Mouse (Mus musculus) midbrain, embryonic 14.5 days (tissue): Measurements from ENCODE around the gene Zdhhc18. TPM values are rescaled to one million over a fixed set of nuclear protein-coding genes. Genes with fewer than 3 reads are reported as not detected.
A peak's percentile ranks its signal among the peaks of the same experiment; 100 is the strongest.

Experiments
- ATAC-seq: fragments of 200-750 bp; cut with Nextera tagmentation; 2 replicates; pipeline ENCODE4 v1.8.0; 2017; ENCODE audit warnings: moderate number of reproducible peaks, moderate library complexity; ENCODE audit not compliant: low FRiP score, low TSS enrichment
- DNase-seq: peaks from one replicate; pipeline ENCODE4 v3.0.0-alpha.2; 2015
- H3K27ac ChIP-seq: fragments of 300-500 bp; sonication (generic); replicated peaks from 2 replicates; pipeline ENCODE4 v1.5.1; 2014; ENCODE audit warnings: mild to moderate bottlenecking, low read depth, low read length, moderate library complexity
- H3K27me3 ChIP-seq: fragments of 300-500 bp; sonication (generic); 2 replicates; pipeline ENCODE4 v1.6.1; 2014; ENCODE audit warnings: low read length, control low read depth, mixed read lengths; ENCODE audit not compliant: control insufficient read depth, insufficient read depth
- H3K36me3 ChIP-seq: fragments of 300-500 bp; sonication (generic); 2 replicates; pipeline ENCODE4 v1.6.1; 2014; ENCODE audit warnings: low read length, control low read depth; ENCODE audit not compliant: control insufficient read depth, insufficient read depth
- H3K4me1 ChIP-seq: fragments of 300-500 bp; sonication (generic); 2 replicates; pipeline ENCODE4 v1.6.1; 2014; ENCODE audit warnings: mild to moderate bottlenecking, antibody characterized with exemption, low read length, control low read depth; ENCODE audit not compliant: control insufficient read depth, insufficient read depth
- H3K4me2 ChIP-seq: fragments of 300-500 bp; sonication (generic); 2 replicates; pipeline ENCODE4 v1.6.1; 2014; ENCODE audit warnings: mild to moderate bottlenecking, low read length, moderate library complexity
- H3K4me3 ChIP-seq: fragments of 300-500 bp; sonication (generic); replicated peaks from 2 replicates; pipeline ENCODE4 v1.5.1; 2014; ENCODE audit warnings: low read depth, low read length
- H3K9ac ChIP-seq: fragments of 300-500 bp; sonication (generic); replicated peaks from 2 replicates; pipeline ENCODE4 v1.6.1; 2014; ENCODE audit warnings: mild to moderate bottlenecking, low read length, moderate library complexity
- H3K9me3 ChIP-seq: fragments of 300-500 bp; sonication (generic); 2 replicates; pipeline ENCODE4 v1.6.1; 2016; ENCODE audit warnings: low read length, control low read depth, mixed read lengths; ENCODE audit not compliant: control insufficient read depth
- WGBS: fragments of 180-500 bp; shearing (Covaris S2); extraction: QIAGEN DNeasy Blood & Tissue Kit; methylation state at CpG from one replicate; pipeline ENCODE4 v1.1.7; 2014; 5-methylcytosine and 5-hydroxymethylcytosine counted together
- polyA plus RNA-seq: library from polyadenylated mRNA; unstranded; fragments of >200 nt; fragmentation: Nextera tagmentation; extraction: Ambion mirVana; gene quantifications from 2 replicates; pipeline ENCODE4 v1.2.1, GENCODE M21; 2014

The Zdhhc18 gene
- polyA plus RNA-seq, 1 experiment from 2014 or later: 3.8 TPM

DNA sequence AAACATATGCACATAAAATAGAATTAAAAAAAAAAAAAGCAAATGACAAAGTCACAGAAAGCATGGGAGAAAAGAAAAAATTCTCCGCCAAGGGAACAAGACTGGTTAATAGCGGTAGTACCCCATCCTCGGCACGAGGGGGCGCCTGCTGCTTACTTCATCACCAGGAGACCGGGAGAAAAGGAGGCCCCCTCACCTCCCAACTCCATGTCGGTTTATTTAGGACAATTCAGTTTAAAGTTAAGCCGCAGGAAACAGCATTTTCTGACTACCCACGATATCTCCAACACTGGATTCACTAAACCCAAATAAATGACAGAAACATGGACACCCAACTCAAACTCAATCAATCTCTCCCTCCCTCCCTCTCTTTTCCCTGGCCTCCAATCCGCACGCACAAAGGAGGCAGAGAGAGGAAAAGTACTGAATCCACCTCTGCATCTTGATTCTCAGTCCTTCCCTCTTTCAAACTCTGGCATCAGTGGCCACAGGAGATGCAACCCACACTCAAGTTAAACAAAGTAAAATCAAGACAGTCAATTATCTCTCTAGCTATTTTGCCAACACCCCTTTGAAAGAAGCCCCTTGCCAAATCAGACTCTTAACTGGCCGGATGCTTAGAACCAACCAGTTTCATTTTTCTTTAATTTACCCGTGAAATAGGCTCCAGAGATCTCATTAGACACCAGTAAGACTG, 21.4 kb upstream of the Zdhhc18 start:
- peak overlapping the region; percentile 82 for H3K9ac ChIP-seq
- no peaks in the 10 kb centered on the region for H3K27me3 ChIP-seq
- no peaks in the 10 kb centered on the region for H3K9me3 ChIP-seq
- 3% methylated on average over 13 of the region's 13 CpGs for WGBS
- DNase-seq (peak; percentile 91), ATAC-seq (no peak)
- 0 out of 2 replicates have a peak, but pooled peaks cover 4% of the 10 kb centered on the region for H3K36me3 ChIP-seq
- peak overlapping the region; percentile 74 for H3K4me3 ChIP-seq
- peak overlapping the region; percentile 81 for H3K4me2 ChIP-seq
- peak overlapping the region; percentile 95 for H3K27ac ChIP-seq
- H3K4me1 ChIP-seq: peaks cover 18% of the 10 kb centered on the region; the same call in 1 of the 2 replicates

DNA sequence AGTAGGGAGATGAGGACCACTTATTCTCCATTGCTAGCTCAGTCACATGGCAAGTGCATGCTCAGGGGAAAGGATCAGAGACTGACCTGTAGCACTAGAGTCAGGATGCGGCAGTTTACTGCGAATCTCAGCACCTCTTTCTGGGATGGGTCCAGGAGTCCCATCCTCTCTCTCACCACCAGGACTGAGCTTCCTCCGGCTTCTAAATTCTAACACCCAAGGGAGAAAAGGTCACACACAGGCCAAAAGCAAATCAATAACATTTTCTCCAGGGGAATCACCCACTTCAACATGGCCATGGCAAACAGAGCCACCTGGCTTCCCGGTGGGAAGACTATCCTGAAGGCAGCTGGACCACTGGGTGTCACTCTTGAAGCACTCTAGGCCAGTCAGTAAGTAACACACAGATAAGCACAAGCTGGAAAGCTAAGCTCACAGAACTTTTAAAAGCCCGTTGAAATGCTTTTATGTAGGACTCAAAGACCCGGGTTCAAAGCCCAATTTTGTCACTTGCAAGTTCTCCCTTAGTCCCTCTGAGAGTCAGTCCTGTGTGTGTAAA, 19.8 kb upstream of the Zdhhc18 start:
- Histone ChIP-seq H3K9me3 (no peaks in the 10 kb centered on the region), H3K4me3 (no peak overlapping the region), H3K4me1 (peaks cover 18% of the 10 kb centered on the region; the same call in 1 of the 2 replicates), H3K4me2 (no peak overlapping the region), H3K36me3 (0 out of 2 replicates have a peak, but pooled peaks cover 6% of the 10 kb centered on the region), H3K27me3 (no peaks in the 10 kb centered on the region), H3K9ac (0 out of 2 replicates have a peak overlapping the region, but pooled peaks have one; percentile 6), H3K27ac (no peak overlapping the region)
- DNase-seq (peak; percentile 46), ATAC-seq (no peak)
- WGBS: 73% methylated on average over 6 of the region's 6 CpGs

DNA sequence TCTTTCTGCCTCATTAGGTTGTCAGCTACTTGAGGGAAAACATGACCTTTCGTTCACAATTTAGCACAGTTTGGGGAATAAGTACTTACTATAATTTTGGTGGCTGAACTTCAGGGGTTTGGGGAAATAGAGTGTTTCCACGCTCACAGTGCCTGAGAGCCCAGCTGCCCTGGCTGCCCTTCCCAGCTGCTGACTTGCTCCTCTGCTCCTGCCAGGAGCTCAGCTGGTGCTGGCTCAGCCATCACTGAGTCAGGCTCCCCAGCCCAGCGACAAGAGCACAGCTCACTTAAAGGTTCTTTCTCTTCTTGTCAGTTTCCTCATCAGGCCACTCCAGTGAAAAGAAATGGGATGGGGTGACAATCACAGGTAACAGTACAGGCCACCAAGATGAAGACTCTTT, 18.6 kb upstream of the Zdhhc18 start:
- DNase-seq (no peak), ATAC-seq (no peak)
- H3K27ac ChIP-seq: no peak overlapping the region
- 0 out of 2 replicates have a peak, but pooled peaks cover 9% of the 10 kb centered on the region for H3K36me3 ChIP-seq
- no peak overlapping the region for H3K9ac ChIP-seq
- 80% methylated on average over 3 of the region's 3 CpGs for WGBS
- no peaks in the 10 kb centered on the region for H3K27me3 ChIP-seq
- H3K4me1 ChIP-seq: peaks cover 12% of the 10 kb centered on the region; the same call in 1 of the 2 replicates
- no peak overlapping the region for H3K4me2 ChIP-seq
- H3K9me3 ChIP-seq: no peaks in the 10 kb centered on the region
- no peak overlapping the region for H3K4me3 ChIP-seq

DNA sequence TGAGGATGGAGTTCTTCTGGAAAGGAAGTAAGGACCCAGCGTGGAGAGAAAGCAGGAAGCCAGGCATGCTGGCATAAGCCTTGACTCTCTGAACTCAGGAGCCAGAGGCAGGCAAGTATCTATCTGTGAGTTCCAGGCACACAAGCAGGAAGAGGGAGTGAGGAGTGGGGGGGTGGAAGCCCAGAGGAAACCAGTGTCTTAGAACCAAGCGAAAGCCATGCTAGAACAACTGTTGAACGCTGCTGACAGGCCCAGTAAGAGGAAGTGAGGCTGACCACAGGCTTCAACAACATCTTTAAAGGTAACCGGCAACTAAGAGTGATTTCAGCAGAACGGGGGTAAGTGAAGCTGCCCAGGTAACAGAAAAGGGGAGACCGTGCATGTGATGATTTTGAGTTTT, 16.2 kb upstream of the Zdhhc18 start:
- no peak overlapping the region for H3K4me2 ChIP-seq
- H3K4me1 ChIP-seq: no peaks in the 10 kb centered on the region
- H3K9me3 ChIP-seq: no peaks in the 10 kb centered on the region
- no peak overlapping the region for H3K4me3 ChIP-seq
- H3K9ac ChIP-seq: no peak overlapping the region
- peaks cover 15% of the 10 kb centered on the region; the same call in 1 of the 2 replicates for H3K36me3 ChIP-seq
- WGBS: 95% methylated on average over 6 of the region's 6 CpGs
- H3K27me3 ChIP-seq: no peaks in the 10 kb centered on the region
- DNase-seq (no peak), ATAC-seq (no peak)
- H3K27ac ChIP-seq: no peak overlapping the region

DNA sequence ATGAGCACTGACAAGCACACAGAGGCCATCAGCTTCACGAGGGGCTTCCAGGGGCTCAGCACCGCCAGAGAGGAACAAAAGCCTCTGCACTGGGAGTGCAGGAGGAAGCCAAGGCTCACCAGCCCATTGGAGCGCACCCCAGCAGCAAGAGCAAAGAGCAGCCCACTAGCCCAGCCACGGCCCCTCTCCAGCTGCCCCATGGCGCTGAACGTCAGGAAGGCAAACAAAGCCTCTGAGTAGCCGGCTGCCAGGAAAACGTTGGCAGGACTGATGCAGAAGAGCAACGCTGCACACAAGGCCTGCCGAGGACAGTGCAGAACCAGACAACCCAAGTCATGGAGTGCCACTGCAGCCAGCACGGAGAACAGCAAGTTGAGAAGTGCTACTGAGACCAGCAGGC, 15.2 kb upstream of the Zdhhc18 start:
- peaks cover 7% of the 10 kb centered on the region; the same call in 1 of the 2 replicates for H3K4me1 ChIP-seq

DNA sequence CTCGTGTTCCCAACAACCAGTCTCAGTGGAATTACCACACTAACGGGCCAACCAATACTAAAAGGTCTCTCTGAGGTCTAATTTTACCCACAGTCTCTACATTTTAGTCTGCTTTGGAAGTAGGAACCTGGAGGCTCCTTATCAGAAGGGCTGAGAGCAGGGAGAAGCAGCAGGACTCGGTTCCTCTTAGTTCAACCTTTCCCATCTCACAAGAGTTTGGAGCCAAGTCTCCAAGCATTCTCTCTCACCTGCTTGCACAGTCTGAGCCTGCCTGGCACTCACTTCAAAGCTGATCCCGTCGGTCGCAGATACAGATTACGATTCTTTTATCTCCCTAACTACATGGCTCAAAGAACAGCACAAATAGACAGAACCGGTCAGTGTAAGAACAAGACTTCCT, 13.0 kb upstream of the Zdhhc18 start:
- peaks cover 9% of the 10 kb centered on the region; the same call in 1 of the 2 replicates for H3K4me1 ChIP-seq
- 80% methylated on average over 8 of the region's 8 CpGs for WGBS
- no peaks in the 10 kb centered on the region for H3K27me3 ChIP-seq
- no peak for ATAC-seq
- DNase-seq: no peak
- no peak overlapping the region for H3K4me2 ChIP-seq
- no peak overlapping the region for H3K27ac ChIP-seq
- H3K9ac ChIP-seq: no peak overlapping the region
- no peaks in the 10 kb centered on the region for H3K9me3 ChIP-seq
- H3K4me3 ChIP-seq: no peak overlapping the region
- H3K36me3 ChIP-seq: peaks cover 12% of the 10 kb centered on the region; the same call in 1 of the 2 replicates

More for the DNA sequence above, 15.2 kb upstream of the Zdhhc18 start:
- no peak for ATAC-seq
- H3K4me3 ChIP-seq: no peak overlapping the region
- H3K27me3 ChIP-seq: no peaks in the 10 kb centered on the region
- H3K9me3 ChIP-seq: no peaks in the 10 kb centered on the region
- H3K36me3 ChIP-seq: peaks cover 15% of the 10 kb centered on the region; the same call in 1 of the 2 replicates
- no peak overlapping the region for H3K4me2 ChIP-seq
- H3K9ac ChIP-seq: no peak overlapping the region
- peak overlapping the region; percentile 49 for H3K27ac ChIP-seq
- 38% methylated on average over 11 of the region's 11 CpGs for WGBS
- DNase-seq: peak; percentile 43

DNA sequence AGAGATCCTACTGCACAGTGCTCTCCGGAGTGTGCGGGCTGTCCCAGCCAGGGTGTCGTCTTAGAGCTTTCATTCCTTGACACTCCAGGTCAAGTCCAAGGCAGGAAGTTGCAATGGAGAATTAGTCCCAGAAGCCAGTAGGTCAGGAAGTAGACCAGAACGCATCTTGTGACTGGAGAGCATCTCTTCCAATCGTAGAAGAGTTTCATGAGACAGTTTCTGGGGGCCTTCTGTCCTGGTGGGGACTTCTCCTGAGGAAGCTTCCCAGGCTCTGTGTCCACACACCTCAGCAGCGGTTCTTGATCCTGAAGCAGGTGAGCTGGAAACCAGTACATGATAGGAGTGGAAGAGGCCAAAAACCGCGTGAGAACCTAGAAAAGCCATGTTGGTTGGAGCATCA, 12.5 kb upstream of the Zdhhc18 start:
- DNase-seq (no peak), ATAC-seq (no peak)
- Histone ChIP-seq H3K9me3 (no peaks in the 10 kb centered on the region), H3K4me3 (no peak overlapping the region), H3K27ac (no peak overlapping the region), H3K27me3 (no peaks in the 10 kb centered on the region), H3K9ac (no peak overlapping the region), H3K36me3 (peaks cover 11% of the 10 kb centered on the region; the same call in 1 of the 2 replicates), H3K4me1 (peaks cover 9% of the 10 kb centered on the region; the same call in 1 of the 2 replicates), H3K4me2 (no peak overlapping the region)
- 89% methylated on average over 8 of the region's 8 CpGs for WGBS

DNA sequence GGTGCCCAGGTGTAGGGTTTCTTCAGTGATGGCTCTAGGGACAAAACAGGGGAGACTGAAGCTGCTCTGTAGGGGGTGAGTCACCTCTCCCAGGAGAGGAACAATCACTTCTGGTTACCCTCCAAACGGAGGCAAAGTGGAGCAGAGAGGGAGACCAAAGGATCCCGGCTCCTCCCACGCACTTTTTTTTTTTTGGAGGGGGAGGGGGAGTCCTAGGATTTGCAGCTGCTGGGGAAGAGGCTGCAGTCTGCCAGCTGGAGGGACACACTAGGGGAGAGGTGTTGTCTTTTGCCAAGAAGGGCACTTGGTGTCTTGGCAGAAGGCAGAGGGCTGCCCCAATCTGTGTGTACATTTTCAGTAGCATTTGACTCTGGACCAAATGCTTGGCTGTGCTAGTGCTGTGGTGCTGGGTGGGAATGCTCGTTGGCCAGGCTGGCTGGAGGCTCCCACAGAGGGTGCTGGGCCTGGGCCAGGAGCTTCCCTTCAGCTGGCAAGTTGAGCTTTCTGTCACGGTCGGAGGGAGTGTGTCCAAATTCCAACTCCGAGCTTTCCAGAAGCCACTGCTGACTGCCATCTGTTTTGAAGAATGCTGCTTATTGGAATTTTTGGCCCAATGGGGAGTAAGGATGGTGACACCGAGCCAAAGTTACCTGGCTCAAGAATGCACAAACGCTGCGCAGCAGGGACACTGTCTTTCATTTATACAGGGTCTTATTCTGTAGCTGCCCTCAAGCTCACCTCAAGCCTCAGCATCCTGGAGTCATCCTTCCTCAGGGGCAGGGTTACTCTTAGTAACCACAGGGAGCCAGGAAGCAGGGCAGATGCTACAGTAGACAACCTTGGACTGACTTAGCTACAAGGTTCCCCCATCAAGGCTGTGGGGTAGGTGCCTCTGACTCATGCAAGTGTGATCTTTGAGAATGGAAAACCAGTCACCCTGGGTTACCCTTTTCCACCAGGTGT, 10.5 kb upstream of the Zdhhc18 start:
- ATAC-seq (peak; percentile 77), DNase-seq (peak; percentile 79)
- peaks cover 11% of the 10 kb centered on the region; the same call in 1 of the 2 replicates for H3K36me3 ChIP-seq
- H3K27me3 ChIP-seq: no peaks in the 10 kb centered on the region
- H3K4me1 ChIP-seq: peaks cover 9% of the 10 kb centered on the region; the same call in 1 of the 2 replicates
- no peaks in the 10 kb centered on the region for H3K9me3 ChIP-seq
- H3K9ac ChIP-seq: peak overlapping the region; percentile 31; the same call in 1 of the 2 replicates
- peak overlapping the region; percentile 35 for H3K4me2 ChIP-seq
- no peak overlapping the region for H3K4me3 ChIP-seq
- H3K27ac ChIP-seq: peak overlapping the region; percentile 80
- 18% methylated on average over 10 of the region's 10 CpGs for WGBS
